Mouse (Mus musculus) kidney, postnatal 0 days (tissue): ENCODE measurements around the gene Adamtsl4. TPM values are rescaled to one million over a fixed set of nuclear protein-coding genes. Genes with fewer than 3 reads are reported as not detected.
"Not testable (repeated sequence)": the region's sequence is repeated elsewhere in the genome, so short reads cannot be mapped to it uniquely, and the experiment has no call there.

Source experiments
- ATAC-seq: fragments of 200-750 bp; cut with Nextera tagmentation; replicated peaks from 2 replicates; pipeline ENCODE4 v1.8.0; 2017; ENCODE audit warnings: low read depth, moderate number of reproducible peaks, moderate TSS enrichment, moderate library complexity; ENCODE audit not compliant: low FRiP score
- DNase-seq: peaks from one replicate; pipeline ENCODE4 v3.0.0-alpha.2; 2016; ENCODE audit warnings: low spot score
- H3K27ac ChIP-seq: fragments of 300-500 bp; sonication (generic); 2 replicates; pipeline ENCODE4 v1.5.1; 2014; ENCODE audit warnings: mild to moderate bottlenecking
- H3K27me3 ChIP-seq: fragments of 300-500 bp; sonication (generic); 2 replicates; pipeline ENCODE4 v1.6.1; 2014; ENCODE audit warnings: low read length, mixed read lengths; ENCODE audit not compliant: insufficient read depth
- H3K36me3 ChIP-seq: fragments of 300-500 bp; sonication (generic); 2 replicates; pipeline ENCODE4 v1.6.1; 2014; ENCODE audit warnings: low read length, mixed read lengths; ENCODE audit not compliant: insufficient read depth
- H3K4me1 ChIP-seq: fragments of 300-500 bp; sonication (generic); replicated peaks from 2 replicates; pipeline ENCODE4 v1.6.1; 2014; ENCODE audit warnings: antibody characterized with exemption, low read length, mixed read lengths; ENCODE audit not compliant: insufficient read depth
- H3K4me2 ChIP-seq: fragments of 300-500 bp; sonication (generic); 2 replicates; pipeline ENCODE4 v1.6.1; 2014; ENCODE audit warnings: mild to moderate bottlenecking, low read length, moderate library complexity, mixed read lengths
- H3K4me3 ChIP-seq: fragments of 300-500 bp; sonication (generic); replicated peaks from 2 replicates; pipeline ENCODE4 v1.5.1; 2014; ENCODE audit warnings: low read depth, low read length
- H3K9ac ChIP-seq: fragments of 300-500 bp; sonication (generic); 2 replicates; pipeline ENCODE4 v1.6.1; 2014; ENCODE audit warnings: low read depth, low read length
- H3K9me3 ChIP-seq: fragments of 300-500 bp; sonication (generic); replicated peaks from 2 replicates; pipeline ENCODE4 v1.6.1; 2016; ENCODE audit warnings: low read length, inconsistent platforms, mixed read lengths
- CTCF ChIP-seq: IDR thresholded peaks from 2 replicates; pipeline ENCODE4 v1.5.1; 2016; ENCODE audit warnings: antibody characterized with exemption, low read depth, mild to moderate bottlenecking, moderate library complexity
- WGBS: fragments of 180-500 bp; shearing (Covaris S2); extraction: QIAGEN DNeasy Blood & Tissue Kit; methylation state at CpG from one replicate; pipeline ENCODE4 v1.1.7; 2014; 5-methylcytosine and 5-hydroxymethylcytosine counted together
- polyA plus RNA-seq: library from polyadenylated mRNA; unstranded; fragments of >200 nt; fragmentation: Nextera tagmentation; extraction: Ambion mirVana; gene quantifications from 2 replicates; pipeline ENCODE4 v1.2.1, GENCODE M21; 2015

Adamtsl4 gene
- polyA plus RNA-seq, 1 experiment from 2014 or later: 3.6 TPM

- peaks cover 51% of the 10 kb centered on the region for H3K4me1 ChIP-seq
- H3K27ac ChIP-seq: peak overlapping the region; percentile 97
- H3K9ac ChIP-seq: peak overlapping the region; percentile 8; the same call in 1 of the 2 replicates
- peaks cover 11% of the 10 kb centered on the region; the same call in 1 of the 2 replicates for H3K36me3 ChIP-seq
- no peaks in the 10 kb centered on the region for H3K9me3 ChIP-seq
- H3K4me2 ChIP-seq: no peak overlapping the region
- ATAC-seq (no peak), DNase-seq (no peak)
- no peaks in the 10 kb centered on the region for H3K27me3 ChIP-seq
- no peak for TF ChIP-seq CTCF
- H3K4me3 ChIP-seq: no peak overlapping the region
- WGBS: 23% methylated on average over 3 of the region's 3 CpGs
Observed at GRCm38 (mm10) chr3:95672461-95672860, 15.3 kb downstream of the Adamtsl4 start.

- Histone ChIP-seq H3K4me2 (no peak overlapping the region), H3K36me3 (peaks cover 5% of the 10 kb centered on the region; the same call in 1 of the 2 replicates), H3K4me3 (no peak overlapping the region), H3K27ac (no peak overlapping the region), H3K9me3 (no peaks in the 10 kb centered on the region), H3K27me3 (no peaks in the 10 kb centered on the region), H3K9ac (no peak overlapping the region), H3K4me1 (peaks cover 54% of the 10 kb centered on the region)
- DNase-seq: no peak
- WGBS: 82% methylated on average over 5 of the region's 5 CpGs
- TF ChIP-seq CTCF: no peak
- ATAC-seq: no peak
Observed at GRCm38 (mm10) chr3:95671201-95671600, 16.5 kb downstream of the Adamtsl4 start.

GRCm38 (mm10) chr3:95670419-95670818 lies 17.3 kb downstream of the Adamtsl4 start:
- not testable (repeated sequence) for H3K4me2 ChIP-seq, H3K9me3 ChIP-seq, H3K4me3 ChIP-seq, H3K27ac ChIP-seq, H3K27me3 ChIP-seq, H3K36me3 ChIP-seq, H3K9ac ChIP-seq, ATAC-seq, DNase-seq
- 94% methylated on average over 3 of the region's 3 CpGs for WGBS
- TF ChIP-seq CTCF: peak; percentile 44
- H3K4me1 ChIP-seq: peaks cover 50% of the 10 kb centered on the region

DNA sequence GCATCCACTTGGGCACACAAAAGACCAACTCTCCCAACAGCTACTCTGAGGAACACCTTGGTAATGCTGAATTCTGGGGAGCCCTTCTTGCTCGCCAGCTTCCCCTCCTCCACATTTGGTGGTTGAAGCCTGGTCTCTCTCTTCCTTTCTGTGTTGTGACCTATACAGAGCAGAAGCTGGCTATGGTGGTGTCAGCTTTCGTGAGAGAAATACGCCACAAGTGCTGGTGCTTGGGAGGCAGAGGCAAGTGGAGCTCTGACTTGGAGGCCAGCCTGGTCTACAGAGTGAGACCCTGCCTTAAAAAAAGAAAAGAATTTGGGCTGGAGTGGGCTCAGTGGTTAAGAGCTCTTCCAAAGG lies 18.4 kb downstream of the Adamtsl4 start:
- ATAC-seq: no peak
- Histone ChIP-seq H3K4me1 (peaks cover 48% of the 10 kb centered on the region), H3K4me2 (no peak overlapping the region), H3K27me3 (no peaks in the 10 kb centered on the region), H3K27ac (peak overlapping the region; percentile 91; the same call in 1 of the 2 replicates), H3K36me3 (peaks cover 5% of the 10 kb centered on the region; the same call in 1 of the 2 replicates), H3K4me3 (no peak overlapping the region), H3K9me3 (no peaks in the 10 kb centered on the region), H3K9ac (no peak overlapping the region)
- TF ChIP-seq CTCF: no peak
- DNase-seq: no peak
- 84% methylated on average over 3 of the region's 3 CpGs for WGBS

- Histone ChIP-seq H3K4me2 (no peak overlapping the region), H3K4me1 (peaks cover 48% of the 10 kb centered on the region), H3K27ac (peak overlapping the region; percentile 91), H3K9me3 (no peaks in the 10 kb centered on the region), H3K9ac (no peak overlapping the region), H3K4me3 (no peak overlapping the region), H3K36me3 (peaks cover 10% of the 10 kb centered on the region; the same call in 1 of the 2 replicates), H3K27me3 (no peaks in the 10 kb centered on the region)
- no peak for DNase-seq
- no peak for TF ChIP-seq CTCF
- 68% methylated on average over 7 of the region's 7 CpGs for WGBS
- no peak for ATAC-seq
Observed at GRCm38 (mm10) chr3:95668589-95669308, 19.0 kb downstream of the Adamtsl4 start.

DNA sequence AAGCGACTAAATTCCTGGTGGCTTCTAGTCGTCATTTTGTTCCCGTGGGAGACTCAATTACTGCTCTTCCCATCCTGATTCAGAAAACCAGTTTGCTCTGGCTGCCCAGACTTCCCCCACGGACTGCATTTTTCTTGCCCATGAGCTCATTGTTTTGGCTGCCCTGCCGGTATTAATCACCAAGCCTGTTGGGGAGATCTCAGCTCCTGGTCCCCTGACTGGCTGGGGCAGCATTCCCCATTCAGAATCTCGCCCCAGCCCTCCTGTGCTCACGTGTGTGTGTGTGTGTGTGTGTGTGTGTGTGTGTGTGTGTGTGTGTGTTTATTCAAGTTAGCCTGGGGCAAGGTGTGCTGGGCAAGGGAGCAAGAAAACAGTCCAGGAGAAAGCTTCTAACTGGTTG lies 19.7 kb downstream of the Adamtsl4 start:
- 14% methylated on average over 7 of the region's 7 CpGs for WGBS
- no peak for TF ChIP-seq CTCF
- H3K27me3 ChIP-seq: no peaks in the 10 kb centered on the region
- peak overlapping the region; percentile 21; the same call in 1 of the 2 replicates for H3K4me2 ChIP-seq
- DNase-seq (peak; percentile 85), ATAC-seq (peak; percentile 70)
- H3K9me3 ChIP-seq: no peaks in the 10 kb centered on the region
- H3K36me3 ChIP-seq: peaks cover 13% of the 10 kb centered on the region; the same call in 1 of the 2 replicates
- peak overlapping the region; percentile 91 for H3K27ac ChIP-seq
- 0 out of 2 replicates have a peak overlapping the region, but pooled peaks have one; percentile 3 for H3K9ac ChIP-seq
- H3K4me3 ChIP-seq: no peak overlapping the region
- H3K4me1 ChIP-seq: peaks cover 46% of the 10 kb centered on the region
